Mouse (Mus musculus) erythroblast, embryonic 14.5 days (primary cell): Measurements from ENCODE around the gene Zfhx2. TPM values are rescaled to one million over a fixed set of nuclear protein-coding genes. Genes with fewer than 3 reads are reported as not detected.

Experiments
- H3K27me3 ChIP-seq: 2 replicates; pipeline ENCODE4 v1.6.1; 2012; ENCODE audit warnings: inconsistent platforms; ENCODE audit not compliant: control insufficient read depth
- H3K36me3 ChIP-seq: 2 replicates; pipeline ENCODE4 v1.6.1; 2012; ENCODE audit warnings: mild to moderate bottlenecking, inconsistent platforms; ENCODE audit not compliant: control insufficient read depth
- H3K4me1 ChIP-seq: 2 replicates; pipeline ENCODE4 v1.6.1; 2012; ENCODE audit warnings: inconsistent platforms; ENCODE audit not compliant: control insufficient read depth
- H3K4me3 ChIP-seq: replicated peaks from 2 replicates; pipeline ENCODE3; 2012; ENCODE audit warnings: moderate library complexity, mild to moderate bottlenecking, inconsistent platforms
- H3K9me3 ChIP-seq: 2 replicates; pipeline ENCODE4 v1.6.1; 2012; ENCODE audit warnings: low read length, inconsistent platforms, mixed read lengths; ENCODE audit not compliant: control insufficient read depth
- GATA1 ChIP-seq: IDR thresholded peaks from 2 replicates; pipeline ENCODE4 v1.6.1; 2012; ENCODE audit warnings: low read length, inconsistent platforms, mixed read lengths
- TAL1 ChIP-seq: IDR thresholded peaks from 3 replicates; pipeline ENCODE4 v1.6.1; 2012; ENCODE audit warnings: low read length, inconsistent platforms, mixed read lengths
- polyA plus RNA-seq: library from polyadenylated mRNA; stranded (reverse); fragments of >175 nt; gene quantifications from 2 replicates; pipeline ENCODE4 v1.2.3, GENCODE M21; 2012

Zfhx2 gene
- polyA plus RNA-seq, 1 experiment = 0.06 TPM

GRCm38 (mm10) chr14:55096573-55097087 lies 4.5 kb upstream of the Zfhx2 start:
- Histone ChIP-seq H3K4me3 (no peak overlapping the region), H3K36me3 (peaks cover 46% of the 10 kb centered on the region), H3K4me1 (peaks cover 54% of the 10 kb centered on the region), H3K27me3 (no peaks in the 10 kb centered on the region), H3K9me3 (no peaks in the 10 kb centered on the region)
- no peak for TF ChIP-seq GATA1
- no peak for TF ChIP-seq TAL1

GRCm38 (mm10) chr14:55095671-55096070 lies 3.5 kb upstream of the Zfhx2 start:
- TF ChIP-seq GATA1 (no peak), TAL1 (no peak)
- Histone ChIP-seq H3K36me3 (peaks cover 38% of the 10 kb centered on the region), H3K4me3 (peak overlapping the region; percentile 91), H3K9me3 (no peaks in the 10 kb centered on the region), H3K27me3 (peaks cover 9% of the 10 kb centered on the region), H3K4me1 (peaks cover 63% of the 10 kb centered on the region)

- Histone ChIP-seq H3K4me1 (peaks cover 63% of the 10 kb centered on the region), H3K36me3 (peaks cover 34% of the 10 kb centered on the region), H3K4me3 (peak overlapping the region; percentile 91), H3K9me3 (no peaks in the 10 kb centered on the region), H3K27me3 (peaks cover 13% of the 10 kb centered on the region)
- TF ChIP-seq TAL1 (no peak), GATA1 (no peak)
Measured at GRCm38 (mm10) chr14:55095263-55095662, 3.1 kb upstream of the Zfhx2 start.

GRCm38 (mm10) chr14:55094704-55095231 lies 2.6 kb upstream of the Zfhx2 start, which contains the start of gene Thtpa:
Thtpa (plus strand) TSS chr14:55094784.
- Histone ChIP-seq H3K36me3 (peaks cover 29% of the 10 kb centered on the region), H3K4me1 (peaks cover 63% of the 10 kb centered on the region)
- TF ChIP-seq GATA1 (no peak), TAL1 (peak; percentile 34; the same call in 1 of the 3 replicates)

GRCm38 (mm10) chr14:55093927-55094326 lies 1.8 kb upstream of the Zfhx2 start:
- no peaks in the 10 kb centered on the region for H3K9me3 ChIP-seq
- peak overlapping the region; percentile 91 for H3K4me3 ChIP-seq
- H3K4me1 ChIP-seq = peaks cover 63% of the 10 kb centered on the region
- peaks cover 22% of the 10 kb centered on the region for H3K27me3 ChIP-seq
- no peak for TF ChIP-seq TAL1
- TF ChIP-seq GATA1 = no peak
- H3K36me3 ChIP-seq = peaks cover 21% of the 10 kb centered on the region

More at GRCm38 (mm10) chr14:55094704-55095231, 2.6 kb upstream of the Zfhx2 start, which contains the start of gene Thtpa:
- peak within 1 kb of the TSS; percentile 91 for H3K4me3 ChIP-seq
- H3K27me3 ChIP-seq = peaks cover 15% of the 10 kb centered on the region
- no peaks in the 10 kb centered on the region for H3K9me3 ChIP-seq

- Histone ChIP-seq H3K4me1 (peaks cover 51% of the 10 kb centered on the region), H3K9me3 (no peaks in the 10 kb centered on the region)
- no peak for TF ChIP-seq TAL1
- no peak for TF ChIP-seq GATA1
Measured at GRCm38 (mm10) chr14:55091209-55091865, 787 bp downstream of the Zfhx2 start.

GRCm38 (mm10) chr14:55089199-55089947 lies 2.8 kb downstream of the Zfhx2 start:
- no peak for TF ChIP-seq GATA1
- no peak for TF ChIP-seq TAL1
- H3K4me3 ChIP-seq = no peak overlapping the region
- no peaks in the 10 kb centered on the region for H3K36me3 ChIP-seq
- peaks cover 42% of the 10 kb centered on the region for H3K4me1 ChIP-seq
- H3K9me3 ChIP-seq = no peaks in the 10 kb centered on the region
- H3K27me3 ChIP-seq = peaks cover 22% of the 10 kb centered on the region

More at GRCm38 (mm10) chr14:55091209-55091865, 787 bp downstream of the Zfhx2 start:
- Histone ChIP-seq H3K4me3 (peak overlapping the region; percentile 76), H3K27me3 (peaks cover 22% of the 10 kb centered on the region), H3K36me3 (no peaks in the 10 kb centered on the region)

GRCm38 (mm10) chr14:55086009-55086514 lies 6.1 kb downstream of the Zfhx2 start:
- peaks cover 12% of the 10 kb centered on the region for H3K4me1 ChIP-seq
- no peak for TF ChIP-seq TAL1
- TF ChIP-seq GATA1 = no peak
- no peak overlapping the region for H3K4me3 ChIP-seq
- H3K9me3 ChIP-seq = no peaks in the 10 kb centered on the region
- H3K36me3 ChIP-seq = no peaks in the 10 kb centered on the region
- H3K27me3 ChIP-seq = peaks cover 17% of the 10 kb centered on the region
